Mouse (Mus musculus) heart, embryonic 15.5 days (tissue): ENCODE measurements around the gene Fer. TPM values are rescaled to one million over a fixed set of nuclear protein-coding genes. Genes with fewer than 3 reads are reported as not detected.

Source experiments
- ATAC-seq: fragments of 200-750 bp; cut with Nextera tagmentation; replicated peaks from 2 replicates; pipeline ENCODE4 v1.8.0; 2017; ENCODE audit warnings: low read depth, moderate TSS enrichment; ENCODE audit not compliant: insufficient number of reproducible peaks, insufficient read depth, low FRiP score
- H3K27ac ChIP-seq: fragments of 300-500 bp; sonication (generic); 2 replicates; pipeline ENCODE4 v1.5.1; 2015; ENCODE audit warnings: mild to moderate bottlenecking, inconsistent platforms
- H3K27me3 ChIP-seq: fragments of 300-500 bp; sonication (generic); 2 replicates; pipeline ENCODE4 v1.6.1; 2015; ENCODE audit warnings: inconsistent platforms
- H3K36me3 ChIP-seq: fragments of 300-500 bp; sonication (generic); 2 replicates; pipeline ENCODE4 v1.6.1; 2015; ENCODE audit warnings: mild to moderate bottlenecking, inconsistent platforms
- H3K4me1 ChIP-seq: fragments of 300-500 bp; sonication (generic); replicated peaks from 2 replicates; pipeline ENCODE4 v1.6.1; 2015; ENCODE audit warnings: inconsistent platforms
- H3K4me2 ChIP-seq: fragments of 300-500 bp; sonication (generic); 2 replicates; pipeline ENCODE4 v1.6.1; 2015; ENCODE audit warnings: inconsistent platforms, mild to moderate bottlenecking, moderate library complexity
- H3K4me3 ChIP-seq: fragments of 300-500 bp; sonication (generic); 2 replicates; pipeline ENCODE4 v1.5.1; 2015; ENCODE audit warnings: mild to moderate bottlenecking, inconsistent platforms
- H3K9ac ChIP-seq: fragments of 300-500 bp; sonication (generic); 2 replicates; pipeline ENCODE4 v1.6.1; 2015; ENCODE audit warnings: mild to moderate bottlenecking, inconsistent platforms
- H3K9me3 ChIP-seq: fragments of 300-500 bp; sonication (generic); replicated peaks from 2 replicates; pipeline ENCODE4 v1.6.1; 2016; ENCODE audit warnings: inconsistent platforms
- WGBS: fragments of 180-500 bp; shearing (Covaris S2); methylation state at CpG from one replicate; pipeline ENCODE4 v1.1.7; 2015; ENCODE audit warnings: mixed read lengths; 5-methylcytosine and 5-hydroxymethylcytosine counted together
- polyA plus RNA-seq: library from polyadenylated mRNA; unstranded; fragments of >200 nt; fragmentation: Nextera tagmentation; extraction: Ambion mirVana; gene quantifications from 2 replicates; pipeline ENCODE4 v1.2.1, GENCODE M21; 2015

Gene Fer
- polyA plus RNA-seq, 1 experiment from 2014 or later: 20.5 TPM

- H3K9me3 ChIP-seq: no peaks in the 10 kb centered on the region
- 64% methylated on average over 1 of the region's 1 CpGs for WGBS
- H3K36me3 ChIP-seq: peaks cover 4% of the 10 kb centered on the region; the same call in 1 of the 2 replicates
- H3K4me3 ChIP-seq: no peak overlapping the region
- no peak overlapping the region for H3K27ac ChIP-seq
- no peak overlapping the region for H3K4me2 ChIP-seq
- H3K4me1 ChIP-seq: no peaks in the 10 kb centered on the region
- no peaks in the 10 kb centered on the region for H3K27me3 ChIP-seq
- no peak overlapping the region for H3K9ac ChIP-seq
- no peak for ATAC-seq
Measured at GRCm38 (mm10) chr17:63931556-63931955, 68.7 kb downstream of the Fer start.

DNA sequence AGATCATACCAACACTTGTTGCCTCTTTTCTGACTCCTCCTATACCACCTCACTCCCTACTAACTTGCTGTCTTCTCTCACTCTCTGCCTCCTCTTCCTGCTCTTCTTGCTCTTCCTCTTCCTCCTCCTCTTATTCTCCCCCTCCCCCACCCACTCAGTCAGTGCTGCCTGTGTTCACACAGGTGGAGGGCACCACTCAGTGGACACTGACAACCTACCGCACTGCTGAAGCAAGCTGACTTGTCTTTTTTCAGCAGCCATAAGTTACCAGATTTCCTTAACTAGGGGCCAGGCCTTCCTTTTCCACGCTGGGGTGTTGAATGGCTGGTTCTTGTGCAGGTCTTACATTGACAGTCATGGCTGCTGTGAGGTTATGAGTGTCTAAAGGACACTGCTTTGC is 72.5 kb downstream of the Fer start:
- H3K4me3 ChIP-seq: no peak overlapping the region
- 0 out of 2 replicates have a peak, but pooled peaks cover 4% of the 10 kb centered on the region for H3K4me1 ChIP-seq
- no peak overlapping the region for H3K9ac ChIP-seq
- H3K9me3 ChIP-seq: no peaks in the 10 kb centered on the region
- no peak overlapping the region for H3K4me2 ChIP-seq
- H3K27me3 ChIP-seq: no peaks in the 10 kb centered on the region
- H3K36me3 ChIP-seq: peaks cover 4% of the 10 kb centered on the region; the same call in 1 of the 2 replicates
- ATAC-seq: no peak
- 85% methylated on average over 2 of the region's 2 CpGs for WGBS
- no peak overlapping the region for H3K27ac ChIP-seq

DNA sequence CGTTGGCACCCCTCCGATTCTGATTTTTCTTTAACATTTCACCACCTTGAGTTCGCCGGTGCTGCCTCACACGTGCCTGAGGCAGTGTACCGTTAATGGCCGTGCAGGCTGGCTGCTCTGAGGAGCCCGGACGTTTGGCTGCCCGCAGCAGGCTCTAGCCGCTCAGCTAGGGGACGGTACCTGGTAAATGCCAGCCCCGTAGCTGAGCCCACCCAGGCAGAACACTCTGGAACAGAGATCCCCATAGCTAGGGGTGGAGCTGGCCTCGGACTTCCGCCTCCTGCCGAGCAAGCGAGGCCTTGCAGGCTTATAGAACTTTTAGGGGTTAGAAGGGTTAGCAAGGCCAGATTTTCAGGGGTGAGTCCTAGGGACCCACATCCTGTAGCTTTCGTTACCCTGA is 75.0 kb downstream of the Fer start:
- no peak for ATAC-seq
- WGBS: 58% methylated on average over 18 of the region's 18 CpGs
- no peak overlapping the region for H3K9ac ChIP-seq

GRCm38 (mm10) chr17:63946772-63947171 is 83.9 kb downstream of the Fer start:
- 92% methylated on average over 2 of the region's 2 CpGs for WGBS

More for the DNA sequence above, 75.0 kb downstream of the Fer start:
- Histone ChIP-seq H3K36me3 (peaks cover 4% of the 10 kb centered on the region; the same call in 1 of the 2 replicates), H3K4me3 (peak overlapping the region; percentile 18; the same call in 1 of the 2 replicates), H3K27ac (no peak overlapping the region), H3K9me3 (no peaks in the 10 kb centered on the region), H3K27me3 (no peaks in the 10 kb centered on the region), H3K4me2 (peak overlapping the region; percentile 12; the same call in 1 of the 2 replicates), H3K4me1 (0 out of 2 replicates have a peak, but pooled peaks cover 4% of the 10 kb centered on the region)

DNA sequence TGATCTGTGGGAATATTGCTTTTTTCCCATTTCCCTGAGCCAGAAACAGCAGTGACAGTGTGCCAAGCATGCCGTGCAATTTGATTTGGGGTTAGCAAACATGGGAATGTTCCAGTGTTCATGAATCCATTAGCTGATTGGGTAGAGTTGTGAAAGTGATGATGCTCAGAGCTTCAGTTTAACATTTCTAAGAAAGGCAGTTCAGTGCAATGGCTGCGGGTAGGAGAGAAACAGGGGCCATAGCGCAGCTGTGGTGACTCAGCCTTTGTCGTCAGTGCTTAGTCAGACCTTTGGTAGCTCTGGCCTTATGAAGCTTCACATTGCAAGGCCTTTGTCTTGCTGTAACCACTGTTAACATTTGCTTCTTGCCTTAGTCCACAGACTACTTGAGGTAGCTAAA is 85.9 kb downstream of the Fer start:
- no peaks in the 10 kb centered on the region for H3K27me3 ChIP-seq
- no peak overlapping the region for H3K9ac ChIP-seq
- no peaks in the 10 kb centered on the region for H3K9me3 ChIP-seq
- no peaks in the 10 kb centered on the region; the same call in 1 of the 2 replicates for H3K36me3 ChIP-seq
- no peaks in the 10 kb centered on the region for H3K4me1 ChIP-seq
- no peak overlapping the region for H3K4me2 ChIP-seq
- WGBS: 92% methylated on average over 4 of the region's 4 CpGs
- H3K27ac ChIP-seq: no peak overlapping the region
- ATAC-seq: no peak
- H3K4me3 ChIP-seq: no peak overlapping the region

More at GRCm38 (mm10) chr17:63946772-63947171, 83.9 kb downstream of the Fer start:
- Histone ChIP-seq H3K4me2 (no peak overlapping the region), H3K36me3 (no peaks in the 10 kb centered on the region; the same call in 1 of the 2 replicates), H3K27ac (no peak overlapping the region), H3K4me1 (no peaks in the 10 kb centered on the region), H3K4me3 (no peak overlapping the region), H3K9me3 (no peaks in the 10 kb centered on the region), H3K27me3 (no peaks in the 10 kb centered on the region), H3K9ac (no peak overlapping the region)
- no peak for ATAC-seq

DNA sequence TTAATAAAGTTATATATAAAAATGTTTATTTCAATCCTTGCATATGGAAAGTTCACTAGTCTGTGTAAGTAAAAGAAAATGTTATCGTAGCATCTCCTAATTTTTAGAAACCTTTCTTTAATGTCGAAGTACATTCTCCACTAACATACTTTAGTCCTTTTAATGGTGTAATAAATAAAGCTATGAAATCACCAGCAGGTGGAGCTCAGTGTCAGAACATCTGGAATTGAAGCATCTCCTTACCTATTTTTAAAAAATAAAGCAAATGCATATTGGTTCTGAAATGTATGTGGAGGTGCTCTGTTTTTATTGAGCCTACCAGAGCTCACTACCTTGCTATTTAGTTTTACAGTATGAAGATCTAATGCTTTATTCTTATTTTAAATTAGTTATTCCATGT is 88.6 kb downstream of the Fer start:
- Histone ChIP-seq H3K27me3 (no peaks in the 10 kb centered on the region), H3K9ac (no peak overlapping the region), H3K9me3 (no peaks in the 10 kb centered on the region), H3K36me3 (no peaks in the 10 kb centered on the region), H3K27ac (no peak overlapping the region), H3K4me1 (no peaks in the 10 kb centered on the region), H3K4me2 (no peak overlapping the region), H3K4me3 (no peak overlapping the region)
- 77% methylated on average over 2 of the region's 2 CpGs for WGBS
- no peak for ATAC-seq

GRCm38 (mm10) chr17:63967091-63967490 is 104.2 kb downstream of the Fer start:
- peaks cover 23% of the 10 kb centered on the region for H3K4me1 ChIP-seq
- H3K4me2 ChIP-seq: no peak overlapping the region
- H3K36me3 ChIP-seq: no peaks in the 10 kb centered on the region
- no peaks in the 10 kb centered on the region for H3K9me3 ChIP-seq
- H3K27me3 ChIP-seq: no peaks in the 10 kb centered on the region
- 73% methylated on average over 3 of the region's 3 CpGs for WGBS
- no peak overlapping the region for H3K9ac ChIP-seq
- H3K27ac ChIP-seq: no peak overlapping the region
- no peak for ATAC-seq
- no peak overlapping the region for H3K4me3 ChIP-seq

- WGBS: 46% methylated on average over 10 of the region's 10 CpGs
- H3K9ac ChIP-seq: no peak overlapping the region
- peaks cover 26% of the 10 kb centered on the region for H3K4me1 ChIP-seq
- no peaks in the 10 kb centered on the region for H3K27me3 ChIP-seq
- peak overlapping the region; percentile 31; the same call in 1 of the 2 replicates for H3K27ac ChIP-seq
- no peaks in the 10 kb centered on the region for H3K9me3 ChIP-seq
- no peaks in the 10 kb centered on the region for H3K36me3 ChIP-seq
- ATAC-seq: no peak
- no peak overlapping the region for H3K4me3 ChIP-seq
- H3K4me2 ChIP-seq: no peak overlapping the region
Measured at GRCm38 (mm10) chr17:63969448-63969847, 106.6 kb downstream of the Fer start.

DNA sequence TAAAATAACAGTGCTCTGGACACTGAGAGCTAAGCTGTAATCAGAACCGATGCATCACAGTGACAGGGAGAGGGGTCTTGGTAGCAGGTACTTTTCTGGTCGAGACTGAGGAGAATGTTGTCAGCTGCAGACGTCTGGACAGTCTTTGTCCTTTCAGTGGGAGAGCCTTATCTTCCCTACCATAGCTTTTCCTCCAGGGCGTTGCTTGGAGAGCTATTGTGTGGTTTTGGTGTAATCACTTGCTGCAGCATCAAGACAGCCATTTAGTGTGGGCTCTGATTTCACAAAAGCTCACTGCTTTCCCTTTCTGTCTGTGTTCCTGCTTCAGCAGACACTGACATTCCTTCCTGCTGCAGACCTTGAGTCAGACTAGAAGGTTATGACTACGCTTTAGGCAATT is 107.4 kb downstream of the Fer start:
- Histone ChIP-seq H3K9ac (no peak overlapping the region), H3K27ac (peak overlapping the region; percentile 31; the same call in 1 of the 2 replicates), H3K4me1 (peaks cover 26% of the 10 kb centered on the region), H3K4me2 (no peak overlapping the region), H3K9me3 (no peaks in the 10 kb centered on the region), H3K4me3 (no peak overlapping the region), H3K27me3 (no peaks in the 10 kb centered on the region), H3K36me3 (no peaks in the 10 kb centered on the region)
- WGBS: 20% methylated on average over 5 of the region's 5 CpGs
- no peak for ATAC-seq

DNA sequence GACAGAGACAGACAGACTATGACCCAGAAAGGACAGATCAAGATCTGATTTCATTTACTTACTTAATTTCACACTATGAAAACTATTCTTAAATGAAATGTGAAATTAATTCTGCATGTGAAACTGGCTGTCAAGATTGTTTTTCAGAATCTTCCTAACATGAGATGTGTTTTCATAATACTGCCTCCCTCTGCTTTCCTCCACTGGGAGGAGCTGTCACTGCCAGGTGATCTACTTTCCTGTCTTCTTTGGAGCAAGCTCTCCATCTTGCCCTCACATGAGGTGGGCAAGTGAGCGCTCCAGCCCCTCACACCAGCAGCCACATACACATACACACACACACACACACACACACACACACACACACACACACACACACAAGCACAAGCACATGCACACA is 108.1 kb downstream of the Fer start:
- no peaks in the 10 kb centered on the region for H3K9me3 ChIP-seq
- H3K4me1 ChIP-seq: peaks cover 26% of the 10 kb centered on the region
- no peak overlapping the region for H3K27ac ChIP-seq
- no peak for ATAC-seq
- 95% methylated on average over 1 of the region's 1 CpGs for WGBS
- H3K4me3 ChIP-seq: no peak overlapping the region
- H3K4me2 ChIP-seq: no peak overlapping the region
- H3K27me3 ChIP-seq: no peaks in the 10 kb centered on the region
- H3K36me3 ChIP-seq: no peaks in the 10 kb centered on the region
- H3K9ac ChIP-seq: no peak overlapping the region

- H3K27me3 ChIP-seq: no peaks in the 10 kb centered on the region
- peaks cover 23% of the 10 kb centered on the region for H3K4me1 ChIP-seq
- H3K9ac ChIP-seq: no peak overlapping the region
- H3K4me3 ChIP-seq: no peak overlapping the region
- H3K36me3 ChIP-seq: no peaks in the 10 kb centered on the region
- 28% methylated on average over 4 of the region's 4 CpGs for WGBS
- H3K27ac ChIP-seq: no peak overlapping the region
- no peaks in the 10 kb centered on the region for H3K9me3 ChIP-seq
- ATAC-seq: peak; percentile 53; the same call in 1 of the 2 replicates
- no peak overlapping the region for H3K4me2 ChIP-seq
Measured at GRCm38 (mm10) chr17:63972181-63972580, 109.3 kb downstream of the Fer start.

GRCm38 (mm10) chr17:63973806-63974205 is 110.9 kb downstream of the Fer start:
- Histone ChIP-seq H3K4me1 (peaks cover 18% of the 10 kb centered on the region), H3K4me3 (no peak overlapping the region), H3K36me3 (no peaks in the 10 kb centered on the region), H3K4me2 (no peak overlapping the region), H3K27ac (no peak overlapping the region), H3K27me3 (no peaks in the 10 kb centered on the region), H3K9ac (no peak overlapping the region), H3K9me3 (no peaks in the 10 kb centered on the region)
- no peak for ATAC-seq
- 65% methylated on average over 5 of the region's 5 CpGs for WGBS
